In the genomic region with DNA sequence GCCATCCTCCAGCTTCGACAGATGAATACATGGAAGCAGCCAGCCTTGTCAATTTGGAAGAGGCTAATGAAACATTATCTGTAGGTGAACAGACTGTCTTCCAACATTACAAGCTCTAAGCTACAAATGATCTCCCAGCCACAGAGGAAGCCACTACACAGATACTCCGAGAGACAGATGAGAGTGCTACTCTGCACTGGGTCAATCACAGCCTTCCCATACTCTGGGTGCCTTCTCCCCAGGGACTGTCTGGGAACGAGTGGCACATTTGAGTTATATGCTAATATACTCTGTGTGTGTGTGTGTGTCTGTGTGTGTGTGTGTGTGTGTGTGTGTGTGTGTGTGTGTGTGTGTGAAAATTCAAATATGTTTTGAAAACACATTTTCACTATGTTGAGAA, we compare ENCODE assay signal across 16 mouse cellular contexts.
"Had no signal": no experiment of that assay in that cellular context is flagged by ENCODE, and none has a peak within 500 bp of the region (broad histone marks: within the 10 kb centered on the region; RNA-seq: fewer than 3 reads in every experiment).

No protein-coding gene starts in this region.

- H3K27ac ChIP-seq: left cerebral cortex, adult 2 months; limb, embryonic 10.5 days; liver, embryonic 15.5 days; neural tube, embryonic 12.5 days had no signal

- H3K4me1 ChIP-seq: liver, embryonic 15.5 days had no signal

- ATAC-seq: intestine, postnatal 0 days; lung, postnatal 0 days had no signal

- H3K27me3 ChIP-seq: liver, embryonic 15.5 days; neural tube, embryonic 12.5 days had no signal

- DNase-seq: kidney, adult 8-10 months; kidney, postnatal 25 days; lung, adult 2 months; lung, postnatal 36 days; right cerebral cortex, postnatal 4 days; spleen, adult 18-20 months; thymus, adult 2 months; thymus, postnatal 25 days had no signal

- H3K9ac ChIP-seq: liver, embryonic 15.5 days; neural tube, embryonic 12.5 days had no signal

- H3K4me2 ChIP-seq: liver, embryonic 11.5 days; liver, embryonic 15.5 days; neural tube, embryonic 12.5 days had no signal

- H3K4me3 ChIP-seq: left cerebral cortex, adult 2 months; limb, embryonic 10.5 days; liver, embryonic 15.5 days; myocyte; neural tube, embryonic 12.5 days had no signal

- H3K9me3 ChIP-seq: limb, embryonic 10.5 days; liver, embryonic 15.5 days; neural tube, embryonic 12.5 days had no signal

- H3K36me3 ChIP-seq: limb, embryonic 10.5 days; liver, embryonic 15.5 days; neural tube, embryonic 12.5 days had no signal
